Mouse (Mus musculus) spleen, postnatal 4 days (tissue): ENCODE results near the gene Atp5d.
A peak's percentile ranks its signal among the peaks of the same experiment; 100 is the strongest.

ENCODE experiments used
- DNase-seq, 2 experiments: peaks; one replicate each; pipeline ENCODE4 v3.0.0; 2022; ENCODE audit warnings: low spot score in 2 of 2

Gene Atp5d

GRCm38 (mm10) chr10:80152071-80152872 lies 13.8 kb downstream of the Atp5d start:
- peak in 1 of 2 experiments; percentile 77 for DNase-seq

DNA sequence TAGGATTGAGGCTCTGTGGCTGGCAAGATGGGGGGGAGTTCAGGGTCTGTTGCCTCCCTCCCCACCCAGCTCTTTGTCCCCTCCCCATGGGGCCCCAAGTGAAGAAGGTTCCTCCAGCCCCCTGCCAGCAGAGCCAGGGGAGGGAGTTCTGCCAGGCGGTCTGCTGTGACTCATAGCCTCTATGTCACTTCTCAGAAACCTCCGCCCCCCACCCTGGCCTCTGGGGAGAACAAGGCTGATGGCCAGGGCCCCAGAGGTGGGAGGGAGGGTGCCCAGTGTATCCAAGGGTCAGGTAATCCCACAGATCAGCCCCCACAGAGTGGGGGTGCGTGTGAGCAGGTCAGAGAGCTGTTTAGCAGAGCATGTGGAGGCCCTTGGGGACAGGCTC lies 14.4 kb downstream of the Atp5d start:
- DNase-seq: peak; percentile 58 to 78

- no peak for DNase-seq
These were observed 15.3 kb downstream of the Atp5d start for GRCm38 (mm10) chr10:80153713-80154112.

GRCm38 (mm10) chr10:80154384-80154783 lies 16.0 kb downstream of the Atp5d start:
- no peak for DNase-seq

- DNase-seq: no peak
These were observed 16.8 kb downstream of the Atp5d start for GRCm38 (mm10) chr10:80155277-80155676.

DNA sequence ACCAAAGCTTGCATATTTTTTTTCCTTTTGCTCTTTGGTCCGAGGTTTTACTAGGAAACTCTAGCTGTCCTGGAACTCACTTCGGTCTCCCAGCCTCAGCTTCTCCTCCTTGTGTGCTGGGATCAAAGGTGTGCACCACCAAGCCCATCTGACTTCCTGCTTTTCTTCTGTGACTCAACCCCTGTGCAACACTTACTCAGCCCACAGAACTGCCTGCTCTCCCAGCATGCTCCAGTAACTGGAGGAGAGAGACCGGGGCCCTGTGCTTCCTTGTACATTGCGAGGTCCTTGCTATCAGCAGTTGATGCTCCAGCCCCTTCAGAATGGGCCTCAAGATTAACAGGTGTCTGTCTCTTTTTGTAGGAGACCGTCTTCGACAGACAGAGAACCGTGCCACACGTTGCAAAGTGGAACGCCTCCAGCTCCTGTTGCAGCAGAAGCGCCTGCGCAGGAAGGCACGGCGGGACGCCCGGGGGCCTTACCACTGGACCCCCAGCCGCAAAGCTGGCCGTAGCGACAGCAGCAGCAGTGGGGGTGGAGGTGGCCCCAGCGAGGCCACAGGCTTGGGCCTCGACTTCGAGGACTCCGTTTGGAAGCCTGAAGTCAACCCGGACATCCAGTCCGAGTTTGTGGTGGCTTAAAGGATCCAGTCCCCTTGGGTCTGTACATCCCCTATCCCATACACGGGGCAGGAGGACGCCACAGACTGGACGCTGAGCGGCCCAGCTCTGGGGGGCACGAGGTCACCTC lies 17.7 kb downstream of the Atp5d start:
- no peak for DNase-seq

DNA sequence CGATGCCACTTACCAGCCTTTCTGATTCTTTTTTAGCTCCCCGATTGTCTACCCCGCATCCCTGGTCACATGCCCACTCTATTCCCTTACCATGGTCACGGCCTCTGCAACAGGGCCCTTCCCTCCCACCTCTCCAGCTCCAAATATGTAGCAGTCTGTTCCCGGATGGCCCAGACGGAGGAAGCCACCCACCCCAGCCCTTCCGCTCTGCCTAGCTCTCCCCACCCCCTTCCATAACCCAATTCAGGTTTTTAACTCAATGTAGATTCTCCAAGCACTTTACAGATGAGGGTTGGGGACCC lies 18.3 kb downstream of the Atp5d start:
- DNase-seq: no peak

DNA sequence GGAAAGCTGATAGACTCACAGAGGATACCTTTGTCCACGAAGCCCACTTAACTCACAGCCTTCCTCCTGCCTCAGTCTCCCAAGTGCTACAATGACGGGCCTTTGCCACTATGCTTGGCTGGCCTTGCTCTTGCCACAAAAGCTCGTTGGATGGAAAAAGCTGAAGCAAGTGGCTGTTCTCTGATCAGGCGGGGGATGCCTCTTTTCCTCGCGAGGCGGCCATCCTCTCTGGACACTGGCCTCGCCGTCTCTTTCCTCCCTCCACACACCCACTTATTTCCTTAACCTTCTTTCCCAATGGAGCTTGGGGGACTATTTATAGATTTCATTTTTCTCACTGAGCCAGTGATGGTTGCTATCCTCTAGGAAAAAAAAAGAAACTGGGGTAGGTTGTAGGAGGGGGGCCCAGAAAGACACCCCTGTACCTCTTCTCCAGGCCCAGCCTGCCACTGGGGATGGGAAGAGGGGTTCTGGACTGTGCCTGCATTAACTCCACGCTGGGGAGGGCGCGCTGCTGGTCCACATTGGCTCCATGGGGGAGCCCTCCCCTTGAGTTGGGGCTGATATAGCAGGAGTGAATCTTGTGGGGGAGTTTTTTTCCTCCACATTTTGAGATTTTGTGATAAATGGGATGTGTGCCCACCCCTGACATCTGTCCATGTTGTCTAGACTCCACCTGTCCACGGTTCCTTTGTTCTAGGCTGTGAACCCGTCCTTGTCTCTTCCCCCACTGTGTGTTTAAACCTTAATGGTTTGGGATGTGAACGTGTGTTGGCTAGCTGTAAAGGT lies 18.9 kb downstream of the Atp5d start:
- DNase-seq: no peak

DNA sequence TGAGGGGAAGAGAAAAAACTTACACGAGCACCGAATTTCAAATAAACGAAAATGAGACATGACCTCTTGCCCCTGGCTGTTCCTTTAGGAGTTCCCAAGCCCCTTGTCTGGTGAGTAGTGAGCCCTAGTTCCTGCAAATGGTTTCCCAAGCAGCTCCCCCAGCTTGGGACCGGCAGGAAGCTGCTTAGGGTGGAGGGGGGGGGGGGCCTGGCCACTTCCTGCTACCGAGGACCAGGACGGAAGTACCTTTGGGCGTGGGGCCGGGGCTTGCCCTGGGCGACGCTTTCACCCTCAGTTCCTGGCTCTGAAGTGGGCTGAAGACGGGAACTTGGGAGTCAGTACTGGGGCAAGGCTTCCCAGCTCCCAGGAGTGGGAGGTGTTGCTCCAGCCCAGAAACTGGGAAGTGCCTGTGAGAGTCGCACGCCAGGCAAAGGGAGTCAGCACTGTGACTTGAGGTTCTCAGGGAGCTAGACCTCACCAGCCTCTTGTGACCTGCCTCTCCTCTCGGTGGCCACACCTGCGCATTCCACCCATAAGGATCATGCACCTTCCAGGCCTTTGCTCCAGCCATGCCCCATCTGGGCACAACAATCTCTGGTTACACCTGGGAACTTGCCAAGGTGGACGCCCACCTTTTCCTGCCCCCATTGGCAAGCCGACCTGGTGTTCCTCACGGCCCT lies 20.0 kb downstream of the Atp5d start:
- peak; percentile 68 to 81 for DNase-seq

DNA sequence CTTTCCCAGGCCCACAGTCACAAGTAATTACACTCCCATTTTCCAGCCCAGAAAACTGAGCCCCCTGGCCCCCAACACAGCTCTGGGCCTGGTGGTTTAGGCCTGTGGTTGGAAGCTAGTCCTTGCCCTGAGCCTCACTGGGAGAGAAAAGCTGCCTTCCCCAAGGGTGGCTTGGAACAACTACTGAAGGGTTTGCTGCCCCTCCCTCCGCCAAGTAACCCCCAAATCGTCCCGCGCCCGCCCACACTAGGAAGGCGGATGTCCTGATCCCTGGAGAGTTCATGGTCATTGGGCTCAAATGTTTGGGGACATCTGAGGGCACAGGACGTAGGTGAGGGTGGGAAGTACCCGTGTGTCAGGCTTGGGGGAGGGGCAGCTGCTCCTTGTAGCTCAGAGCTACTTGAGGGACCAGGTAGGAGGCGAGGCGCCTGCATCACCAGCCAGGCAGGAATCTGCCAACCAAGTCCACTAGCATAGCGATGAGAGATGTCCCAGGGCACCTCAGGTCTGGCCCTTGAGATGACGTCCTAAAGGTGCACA lies 20.7 kb downstream of the Atp5d start:
- DNase-seq: peak; percentile 56 to 82

- peak; percentile 97 to 98 for DNase-seq
These were observed 21.4 kb downstream of the Atp5d start for GRCm38 (mm10) chr10:80159561-80160454.

DNA sequence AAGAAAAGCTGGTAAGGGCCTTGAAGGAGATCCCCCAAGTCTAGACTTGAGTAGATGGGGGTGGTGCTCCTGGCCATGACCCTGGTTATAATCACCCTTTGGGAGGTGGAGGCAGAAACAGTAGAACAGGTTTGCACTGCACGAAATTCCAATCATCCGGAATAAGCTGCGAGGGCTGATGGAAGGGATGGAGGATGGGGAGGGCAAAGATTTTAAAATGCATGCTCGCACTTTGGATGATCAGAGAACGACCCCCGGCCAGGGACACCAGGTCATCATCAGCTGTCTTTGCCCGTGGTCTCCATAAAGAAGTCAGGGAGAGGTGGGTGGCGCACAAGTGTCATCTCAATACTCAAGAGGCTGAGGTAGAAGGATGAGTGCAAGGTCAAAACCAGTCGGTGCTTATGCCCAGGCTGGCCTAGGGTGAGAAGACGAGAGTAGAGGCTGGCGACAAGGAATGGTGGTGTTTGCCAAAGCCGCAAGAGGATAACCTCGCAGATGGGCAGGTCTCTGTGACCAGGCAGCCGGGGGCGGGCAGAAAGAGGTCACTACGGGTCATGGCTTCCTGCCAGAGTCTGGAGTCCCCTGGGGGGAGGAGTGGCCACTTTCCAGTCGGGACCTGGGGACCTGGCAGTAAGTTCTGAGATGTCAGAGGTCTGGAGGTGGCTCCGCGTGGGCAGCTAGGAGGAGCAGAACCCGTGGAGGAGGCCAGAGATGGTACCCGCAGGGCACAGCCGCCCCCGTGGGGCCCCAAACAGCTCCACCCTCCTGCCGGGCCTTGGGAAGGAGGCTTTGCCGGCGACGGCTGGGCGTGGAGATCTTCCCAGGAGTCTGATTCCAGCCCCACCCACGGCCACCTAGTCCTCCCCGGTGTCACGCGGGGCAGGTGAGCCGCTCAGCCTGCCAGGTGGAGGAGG lies 22.3 kb downstream of the Atp5d start:
- DNase-seq: peak; percentile 76 to 86

GRCm38 (mm10) chr10:80161522-80162242 lies 23.2 kb downstream of the Atp5d start:
- peak; percentile 25 to 70 for DNase-seq

GRCm38 (mm10) chr10:80162243-80162608 lies 23.8 kb downstream of the Atp5d start:
- no peak for DNase-seq

- peak in 1 of 2 experiments; percentile 70 for DNase-seq
These were observed 24.4 kb downstream of the Atp5d start for GRCm38 (mm10) chr10:80162716-80163299.

- peak in 1 of 2 experiments; percentile 67 for DNase-seq
These were observed 25.3 kb downstream of the Atp5d start for GRCm38 (mm10) chr10:80163721-80164120.

DNA sequence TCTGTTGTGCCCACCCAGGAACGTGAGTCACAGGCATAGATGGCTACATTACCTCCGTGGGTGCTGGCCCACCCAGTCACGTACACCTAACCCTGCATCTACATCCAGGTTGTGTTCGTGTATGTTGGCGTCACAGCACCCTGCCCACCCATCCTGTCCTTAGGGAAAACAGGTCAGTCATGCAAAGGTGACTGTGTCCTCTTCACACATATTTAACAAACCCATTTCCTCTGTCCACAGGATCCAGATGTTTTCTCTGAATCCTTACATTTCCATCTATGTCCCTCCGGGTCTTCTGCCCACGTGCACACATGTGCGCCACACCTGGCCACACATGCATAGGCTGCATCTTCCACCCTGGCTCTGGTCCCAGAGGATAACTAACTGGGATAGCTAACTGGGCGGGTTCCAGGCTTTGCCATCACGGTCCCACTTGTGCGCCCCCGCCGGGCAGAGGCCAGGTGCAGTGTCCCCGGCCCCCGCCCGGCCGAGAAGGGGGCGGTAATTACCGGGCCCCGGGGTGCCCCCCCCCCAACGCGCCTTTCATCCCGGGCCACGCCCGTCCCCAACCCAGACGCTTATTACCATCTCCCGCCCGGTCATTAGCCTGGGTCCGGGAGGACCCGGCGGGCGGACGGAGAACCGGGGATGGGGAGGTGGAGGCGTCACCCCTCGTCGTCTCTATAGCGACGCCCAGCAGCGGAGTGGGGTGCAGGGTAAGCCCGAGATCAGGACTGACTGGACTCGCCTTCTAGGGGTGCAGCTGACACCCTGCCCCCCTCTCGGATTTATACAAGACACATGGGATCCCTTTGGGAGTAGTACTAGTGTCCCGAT lies 25.9 kb downstream of the Atp5d start:
- peak in 1 of 2 experiments; percentile 71 for DNase-seq

DNA sequence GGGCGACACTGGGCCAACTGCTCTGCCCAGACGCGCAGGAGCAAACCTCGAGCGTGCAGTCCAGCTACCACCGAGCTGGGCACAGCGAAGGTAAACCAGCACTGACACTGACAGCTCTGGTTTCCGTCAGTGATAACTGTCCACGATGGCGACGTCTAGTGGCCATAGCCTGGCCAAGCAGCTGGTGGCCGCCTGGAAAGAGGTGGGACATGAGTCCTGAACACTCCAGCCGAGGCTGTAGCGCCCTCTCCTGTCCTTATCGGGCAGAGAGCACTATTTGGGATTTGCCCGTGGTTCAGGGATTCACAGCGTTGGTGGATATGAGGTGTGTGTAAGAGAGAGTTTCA lies 26.5 kb downstream of the Atp5d start:
- DNase-seq: peak; percentile 98
